Mouse (Mus musculus) adrenal gland, postnatal 25 days (tissue): ENCODE results near the gene Zranb1. TPM values are rescaled to one million over a fixed set of nuclear protein-coding genes. Genes with fewer than 3 reads are reported as not detected.

Source experiments
- DNase-seq: peaks from one replicate; pipeline ENCODE4 v3.0.0; 2021; ENCODE audit warnings: mixed read lengths
- total RNA-seq: library from RNA; stranded (reverse); gene quantifications from 2 replicates; pipeline ENCODE4 v1.2.3, GENCODE M21; 2021

The Zranb1 gene
- total RNA-seq, 1 experiment from 2014 or later: 38.6 TPM

DNA sequence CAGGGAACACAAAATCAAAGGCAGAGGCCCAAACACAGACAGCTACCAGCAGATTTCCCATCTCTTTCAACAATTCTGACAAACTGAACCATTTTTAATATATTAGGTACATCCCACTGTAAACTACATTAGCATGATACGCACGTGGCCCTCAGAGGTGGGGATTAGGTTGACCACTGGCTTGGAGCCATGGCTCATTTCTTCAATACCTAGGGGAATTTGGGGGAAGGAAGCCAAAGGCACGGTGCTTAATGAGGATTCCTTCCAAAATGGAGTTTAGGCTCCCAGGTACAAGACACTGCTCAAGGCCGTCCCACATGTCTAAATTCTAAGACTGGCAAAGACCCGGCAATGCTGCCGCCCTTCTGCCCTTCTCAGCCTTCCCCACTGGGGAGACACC, 71.3 kb downstream of the Zranb1 start:
- DNase-seq: no peak

DNA sequence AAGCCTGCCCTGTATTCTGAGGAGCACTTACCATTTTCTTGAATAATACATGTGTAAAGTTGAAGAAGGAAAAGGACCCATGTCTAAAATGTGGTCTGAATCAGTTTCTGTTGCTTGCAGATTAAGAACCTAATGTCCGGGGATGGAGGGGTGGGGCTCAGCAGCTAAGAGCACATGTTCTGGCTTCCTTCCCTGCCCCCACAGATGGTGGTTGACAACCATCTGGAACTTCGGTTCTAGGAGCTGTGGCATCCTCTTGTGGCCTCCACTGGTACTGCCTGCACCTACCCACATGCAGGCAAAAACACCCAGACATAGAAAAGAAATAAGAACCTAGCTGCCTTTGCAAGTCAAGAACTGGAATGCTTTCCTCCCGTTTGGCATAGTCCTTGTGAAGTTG, 72.5 kb downstream of the Zranb1 start:
- peak; percentile 74 for DNase-seq

DNA sequence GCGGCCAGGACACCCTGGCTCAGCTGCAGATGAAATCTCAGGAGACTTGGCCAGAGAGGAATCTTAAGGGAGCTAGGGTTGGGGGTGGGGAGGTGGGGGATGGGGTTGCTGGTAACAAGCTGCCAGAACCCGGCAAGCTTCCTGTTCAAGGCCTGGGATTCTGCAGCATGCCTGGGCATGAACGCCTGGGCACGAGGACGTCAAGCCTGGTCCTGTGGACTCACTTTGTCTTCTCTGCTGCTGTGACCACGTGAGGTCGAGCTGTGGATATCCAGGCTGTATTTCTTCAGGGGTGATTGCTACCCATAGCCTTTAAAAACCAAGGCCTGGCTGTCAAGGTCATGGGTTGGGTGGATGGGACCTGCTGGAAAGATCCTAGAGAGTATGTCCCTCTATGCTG, 74.8 kb downstream of the Zranb1 start:
- no peak for DNase-seq

- peak; percentile 90 for DNase-seq
These were observed 76.4 kb downstream of the Zranb1 start for GRCm38 (mm10) chr7:133007343-133007742.

GRCm38 (mm10) chr7:133008663-133009062, 77.7 kb downstream of the Zranb1 start:
- DNase-seq: peak; percentile 40

DNA sequence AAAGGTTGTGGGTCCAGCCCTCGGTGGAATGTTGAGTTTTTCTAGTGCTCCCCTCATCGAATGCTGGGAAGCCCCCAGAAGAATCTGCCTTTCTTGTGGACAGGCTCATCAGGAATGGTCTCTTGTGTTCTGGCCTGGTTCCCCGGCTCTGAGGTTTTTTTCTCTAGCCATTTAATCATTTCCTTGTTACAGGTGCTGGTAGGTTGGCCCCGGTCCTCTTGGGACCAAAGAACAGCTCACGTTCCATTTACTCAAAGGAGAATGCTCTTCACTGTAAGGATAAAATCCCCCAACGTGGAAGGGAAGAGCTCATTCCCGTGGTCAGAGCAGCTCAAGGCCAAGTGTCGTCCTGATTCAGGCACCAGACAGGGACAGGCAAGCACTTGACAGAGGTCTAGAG, 78.7 kb downstream of the Zranb1 start:
- DNase-seq: no peak

GRCm38 (mm10) chr7:133010477-133010876, 79.5 kb downstream of the Zranb1 start:
- DNase-seq: no peak

DNA sequence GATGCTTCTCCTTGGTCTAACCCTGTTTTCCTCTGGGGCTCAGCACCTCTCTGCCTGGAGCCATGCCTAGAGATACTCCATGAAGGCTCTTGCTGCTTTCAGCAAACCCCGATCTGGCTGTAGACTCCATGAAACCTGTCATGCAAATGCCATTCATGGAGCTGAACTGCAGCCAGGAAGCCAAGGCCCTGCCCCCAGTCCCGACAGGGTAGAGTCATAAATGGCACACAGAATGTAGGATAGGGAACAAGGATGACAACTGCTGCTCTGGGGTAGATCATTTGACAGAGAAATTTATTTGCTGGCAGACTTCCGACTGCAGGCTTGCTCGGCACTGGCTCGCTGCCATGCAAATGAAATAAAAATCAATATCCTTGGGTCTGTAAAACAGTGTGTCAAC, 80.2 kb downstream of the Zranb1 start:
- DNase-seq: peak; percentile 63

GRCm38 (mm10) chr7:133011611-133012010, 80.7 kb downstream of the Zranb1 start:
- DNase-seq: no peak

DNA sequence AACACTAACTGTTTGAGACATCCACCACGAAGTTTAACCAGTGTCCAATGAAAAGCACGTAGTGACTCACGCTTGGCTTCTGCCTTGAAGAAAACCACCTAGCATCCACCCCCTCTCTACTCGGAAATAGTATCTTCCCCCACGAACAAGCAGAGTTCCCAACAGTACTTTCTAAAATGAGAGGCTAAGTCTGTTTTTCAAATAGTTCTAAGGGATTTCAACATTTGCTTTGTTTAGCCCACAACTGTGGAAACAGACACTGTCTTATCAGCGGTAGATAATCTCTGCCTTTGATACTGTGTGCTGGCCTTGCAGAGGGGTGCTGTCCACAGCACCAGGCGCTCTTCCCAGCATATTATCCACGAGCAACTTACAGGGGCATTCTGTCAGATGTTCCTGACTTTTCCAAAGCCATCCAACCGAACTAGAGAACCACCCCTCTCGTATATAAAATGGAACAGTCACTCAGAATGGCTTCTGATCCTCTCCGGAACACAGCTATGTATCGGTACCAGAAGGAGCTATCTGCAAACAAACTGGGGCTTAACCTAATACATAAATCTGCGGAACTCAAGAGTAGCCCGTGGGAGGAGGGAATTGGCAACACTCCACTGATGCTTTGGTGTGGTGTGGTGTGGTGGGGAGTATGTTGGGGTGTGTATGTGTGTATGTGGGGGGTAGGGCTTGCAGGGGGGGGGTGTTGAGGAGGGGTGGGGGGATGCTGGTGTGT, 81.9 kb downstream of the Zranb1 start:
- no peak for DNase-seq

DNA sequence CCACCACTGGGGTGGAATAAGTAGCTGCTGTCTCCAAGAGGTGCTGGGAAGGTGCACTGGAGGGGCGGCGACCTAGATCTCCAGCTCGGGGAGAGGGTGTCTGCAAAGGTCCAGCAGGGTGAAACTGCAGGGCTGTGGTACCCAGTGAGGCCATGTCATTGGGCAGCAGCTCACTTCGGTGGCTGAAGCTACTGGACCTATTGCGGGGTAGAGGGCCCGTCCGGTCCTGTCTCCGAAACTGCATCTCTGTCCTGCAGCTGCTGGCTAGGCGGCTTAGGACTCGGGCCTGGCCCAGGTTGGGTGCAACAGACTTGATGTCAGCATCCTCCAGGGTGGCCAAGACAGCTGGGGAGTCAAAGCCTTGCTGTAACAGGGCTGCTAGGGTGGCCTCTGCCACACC, 83.0 kb downstream of the Zranb1 start:
- no peak for DNase-seq

DNA sequence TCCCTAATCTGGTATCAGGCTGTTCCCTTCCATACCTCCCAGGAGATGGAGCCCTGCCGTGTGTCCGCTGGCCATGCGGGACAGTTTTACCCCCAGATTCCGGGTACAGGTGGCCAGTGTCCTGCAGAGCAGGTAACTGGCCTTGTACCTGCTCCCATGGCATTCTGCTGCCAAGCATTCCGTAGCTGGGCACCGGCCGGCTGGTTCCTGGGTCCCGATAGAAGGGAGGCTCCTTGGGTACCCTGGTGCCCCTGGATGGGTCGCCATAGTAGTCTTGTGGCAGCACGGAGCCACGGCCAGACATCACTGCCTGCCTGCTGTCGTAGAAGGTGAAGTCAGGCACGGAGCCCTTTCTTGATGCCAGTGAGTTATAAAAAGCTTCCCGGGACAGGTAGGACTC, 83.7 kb downstream of the Zranb1 start:
- DNase-seq: no peak

GRCm38 (mm10) chr7:133015416-133016070, 84.6 kb downstream of the Zranb1 start:
- no peak for DNase-seq

- no peak for DNase-seq
These were observed 88.0 kb downstream of the Zranb1 start for GRCm38 (mm10) chr7:133018961-133019360.

GRCm38 (mm10) chr7:133019481-133020020, 88.6 kb downstream of the Zranb1 start:
- no peak for DNase-seq

- DNase-seq: no peak
These were observed 93.8 kb downstream of the Zranb1 start for GRCm38 (mm10) chr7:133024694-133025093.

DNA sequence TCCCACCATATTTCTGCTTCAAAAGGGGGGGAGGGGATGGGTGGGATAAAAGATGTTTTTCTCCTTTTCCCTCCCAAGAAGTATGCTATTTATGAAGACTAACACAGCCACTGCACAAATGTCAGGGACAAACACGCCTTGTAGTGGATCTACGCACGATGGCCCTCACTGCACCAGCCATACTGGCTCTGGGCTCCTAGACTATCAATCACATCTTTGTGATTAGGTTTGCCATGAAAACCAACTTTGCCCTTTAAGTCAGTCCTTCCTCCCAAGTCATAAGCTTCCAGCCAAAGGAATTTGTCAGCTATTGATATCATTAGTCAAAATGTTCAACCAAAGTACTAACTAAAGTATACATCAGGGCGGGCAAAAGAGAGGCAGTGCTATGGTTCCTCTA, 97.0 kb downstream of the Zranb1 start:
- DNase-seq: no peak

- DNase-seq: no peak
These were observed 98.1 kb downstream of the Zranb1 start for GRCm38 (mm10) chr7:133029004-133029403.

DNA sequence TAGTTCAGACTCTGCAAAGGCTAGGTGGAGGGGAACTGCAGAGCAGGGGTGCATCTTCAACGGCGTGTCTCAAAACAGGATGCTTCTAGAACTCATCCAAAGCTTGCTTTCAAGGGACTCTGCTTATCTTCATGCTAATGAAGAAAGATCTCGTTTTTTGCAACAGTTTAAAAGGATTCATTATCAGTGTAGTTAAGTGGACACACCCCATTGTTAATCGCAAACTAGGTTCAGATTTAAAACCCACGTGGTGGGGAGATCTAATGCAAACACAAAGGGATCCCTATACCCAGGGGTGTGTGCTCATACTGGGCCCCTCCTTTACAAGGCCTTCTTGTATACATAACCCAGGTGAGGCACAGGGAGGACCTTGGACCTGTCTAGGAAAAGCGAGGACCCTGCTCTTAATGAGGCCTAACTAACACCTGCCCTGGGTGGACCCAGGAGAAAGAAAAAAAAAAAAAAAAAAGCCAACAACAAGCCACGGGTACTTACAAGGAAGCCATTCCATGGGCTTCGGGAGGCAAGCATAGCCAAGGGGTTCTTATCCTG, 98.6 kb downstream of the Zranb1 start:
- no peak for DNase-seq

GRCm38 (mm10) chr7:133032589-133033203, 101.8 kb downstream of the Zranb1 start:
- peak; percentile 56 for DNase-seq

DNA sequence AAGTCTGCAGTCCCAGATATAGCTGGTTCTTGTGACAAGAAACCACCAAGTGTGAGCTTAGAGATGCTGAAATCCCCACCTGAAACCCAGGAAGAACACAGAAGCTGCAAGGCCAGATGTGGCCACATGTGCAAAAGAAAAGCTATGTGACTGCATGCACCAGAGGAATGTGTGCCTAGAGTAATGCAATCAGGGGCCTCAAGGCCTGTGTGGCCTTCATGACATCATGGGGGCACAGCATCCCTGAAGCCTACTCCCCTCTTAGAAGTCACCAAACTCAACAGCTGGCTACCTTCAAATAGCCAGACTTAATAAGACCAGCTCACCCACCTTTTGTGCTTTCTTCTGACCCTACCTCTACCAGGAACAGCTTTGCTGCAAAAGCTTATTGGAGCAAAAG, 105.0 kb downstream of the Zranb1 start:
- no peak for DNase-seq
